Mouse (Mus musculus): ENCODE results near the gene Cyp2t4. TPM values are rescaled to one million over a fixed set of nuclear protein-coding genes. Genes with fewer than 3 reads are reported as not detected.

The Cyp2t4 gene
- polyA plus RNA-seq, 1 experiment = 0.02 TPM

DNA sequence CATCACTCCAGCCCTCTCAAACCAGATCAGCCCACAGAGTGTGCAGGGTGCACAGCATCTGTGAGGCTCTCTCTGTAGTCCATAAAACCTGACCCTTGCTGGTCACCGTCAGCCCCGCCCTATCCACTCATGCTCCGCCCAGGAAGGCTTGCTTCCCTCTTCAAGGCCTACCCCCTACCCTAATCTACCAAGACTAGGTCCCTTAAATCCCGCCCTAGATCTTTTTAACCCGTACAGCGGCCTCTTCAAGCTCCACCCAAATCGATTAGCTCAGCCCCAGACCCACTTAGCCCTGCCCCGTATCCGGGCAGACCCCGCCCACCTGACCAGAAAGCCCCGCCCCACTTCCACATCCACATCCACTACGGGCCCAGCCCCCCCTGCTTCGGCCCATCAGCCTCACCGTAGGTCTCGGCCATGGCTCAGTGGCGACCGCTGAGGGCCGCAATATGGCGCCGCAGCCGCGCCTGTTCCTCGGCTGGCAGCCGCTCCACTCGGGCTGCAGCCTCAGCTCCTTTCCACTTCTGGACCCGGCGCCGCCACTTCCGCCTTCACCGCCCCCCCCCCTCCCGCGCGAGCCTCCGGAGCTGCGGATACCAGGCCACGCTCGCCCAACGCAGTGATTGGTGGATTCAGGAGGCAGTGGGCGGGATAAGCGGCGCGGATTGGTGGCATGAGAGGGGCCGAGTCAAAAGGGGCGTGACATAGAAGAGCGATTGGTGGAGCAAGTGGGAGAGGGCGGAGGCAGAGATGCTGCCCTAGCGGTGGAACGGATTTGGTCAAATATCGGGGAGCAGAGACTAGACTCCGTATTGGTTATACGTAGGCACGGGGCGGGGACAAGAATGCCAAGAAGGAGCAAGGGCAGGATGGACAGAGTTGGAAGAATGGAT is 25.1 kb downstream of the Cyp2t4 start, which contains the start of gene Rab4b:
Gene Rab4b, minus strand, starts transcription at position 573 of the 893 bp plus-strand sequence.
- Histone ChIP-seq H3K79me2 (ENCODE audit: control insufficient read depth, insufficient read depth) (peaks cover 7% of the 10 kb centered on the region), H3K4me2 (ENCODE audit: low read depth) (peak within 1 kb of the TSS; percentile 82), H3ac (ENCODE audit: control insufficient read depth, insufficient read length) (peak within 1 kb of the TSS; percentile 7), H3K36me3 (ENCODE audit: control insufficient read depth, insufficient read depth) (peaks cover 5% of the 10 kb centered on the region), H3K4me3 (peak within 1 kb of the TSS; percentile 42), H3K27me3 (ENCODE audit: control insufficient read depth, insufficient read depth, insufficient read length) (no peaks in the 10 kb centered on the region)
- peak; percentile 54 for TF ChIP-seq SRF (IDR thresholded peaks at IDR 0.05; ENCODE audit: control insufficient read depth, insufficient read length, low read depth)
- no peak for TF ChIP-seq E2F4 (IDR thresholded peaks at IDR 0.05; ENCODE audit: insufficient read depth)
- no peak for TF ChIP-seq POLR2AphosphoS2 (IDR thresholded peaks at IDR 0.05; ENCODE audit: insufficient read length, low read depth)
- no peak for TF ChIP-seq REST (IDR thresholded peaks at IDR 0.05; ENCODE audit: insufficient read depth, insufficient read length)
- TF ChIP-seq CEBPB (IDR thresholded peaks at IDR 0.05; ENCODE audit: insufficient read depth, poor library complexity, severe bottlenecking) = no peak
- no peak for TF ChIP-seq MYOG (IDR thresholded peaks at IDR 0.05; ENCODE audit: control insufficient read depth in 1 of 3, insufficient read depth in 1 of 3, insufficient read length in 2 of 3, low read depth in 2 of 3)
- no peak for TF ChIP-seq MAX (IDR thresholded peaks at IDR 0.05; ENCODE audit: low read depth)
- TF ChIP-seq TCF3 (IDR thresholded peaks at IDR 0.05; ENCODE audit: insufficient read length, low read depth) = no peak
- TF ChIP-seq TCF12 (IDR thresholded peaks at IDR 0.05; ENCODE audit: insufficient read depth, poor library complexity, severe bottlenecking) = no peak
- peak; percentile 41 for TF ChIP-seq POLR2A (IDR thresholded peaks at IDR 0.05; ENCODE audit: insufficient read length, low read depth)
- TF ChIP-seq USF1 (IDR thresholded peaks at IDR 0.05; ENCODE audit: low read depth) = no peak
- no peak for TF ChIP-seq MYOD1 (IDR thresholded peaks at IDR 0.05; ENCODE audit: control insufficient read depth in 1 of 3, insufficient read length in 2 of 3, low read depth in 2 of 3)

GRCm38 (mm10) chr7:27179217-27179918 is 25.9 kb downstream of the Cyp2t4 start:
- peaks cover 5% of the 10 kb centered on the region for H3K36me3 ChIP-seq (ENCODE audit: control insufficient read depth, insufficient read depth)
- peak overlapping the region; percentile 74 for H3K4me2 ChIP-seq (ENCODE audit: low read depth)
- H3ac ChIP-seq (ENCODE audit: control insufficient read depth, insufficient read length) = peak overlapping the region; percentile 7
- peaks cover 7% of the 10 kb centered on the region for H3K79me2 ChIP-seq (ENCODE audit: control insufficient read depth, insufficient read depth)
- H3K4me3 ChIP-seq = peak overlapping the region; percentile 42
- TF ChIP-seq MAX (IDR thresholded peaks at IDR 0.05; ENCODE audit: low read depth) = no peak
- no peak for TF ChIP-seq SRF (IDR thresholded peaks at IDR 0.05; ENCODE audit: control insufficient read depth, insufficient read length, low read depth)
- no peak for TF ChIP-seq POLR2A (IDR thresholded peaks at IDR 0.05; ENCODE audit: insufficient read length, low read depth)
- TF ChIP-seq USF1 (IDR thresholded peaks at IDR 0.05; ENCODE audit: low read depth) = no peak
- TF ChIP-seq REST (IDR thresholded peaks at IDR 0.05; ENCODE audit: insufficient read depth, insufficient read length) = no peak
- TF ChIP-seq E2F4 (IDR thresholded peaks at IDR 0.05; ENCODE audit: insufficient read depth) = no peak
- TF ChIP-seq TCF3 (IDR thresholded peaks at IDR 0.05; ENCODE audit: insufficient read length, low read depth) = no peak
- no peak for TF ChIP-seq TCF12 (IDR thresholded peaks at IDR 0.05; ENCODE audit: insufficient read depth, poor library complexity, severe bottlenecking)
- TF ChIP-seq CEBPB (IDR thresholded peaks at IDR 0.05; ENCODE audit: insufficient read depth, poor library complexity, severe bottlenecking) = no peak
- no peaks in the 10 kb centered on the region for H3K27me3 ChIP-seq (ENCODE audit: control insufficient read depth, insufficient read depth, insufficient read length)

- H3ac ChIP-seq (ENCODE audit: control insufficient read depth, insufficient read length) = no peak overlapping the region
- peaks cover 7% of the 10 kb centered on the region for H3K79me2 ChIP-seq (ENCODE audit: control insufficient read depth, insufficient read depth)
- H3K36me3 ChIP-seq (ENCODE audit: control insufficient read depth, insufficient read depth) = peaks cover 8% of the 10 kb centered on the region
- H3K4me3 ChIP-seq = no peak overlapping the region
- H3K4me2 ChIP-seq (ENCODE audit: low read depth) = no peak overlapping the region
- TF ChIP-seq USF1 (IDR thresholded peaks at IDR 0.05; ENCODE audit: low read depth) (no peak), MYOD1 (IDR thresholded peaks at IDR 0.05; ENCODE audit: control insufficient read depth in 1 of 3, insufficient read length in 2 of 3, low read depth in 2 of 3) (no peak), CEBPB (IDR thresholded peaks at IDR 0.05; ENCODE audit: insufficient read depth, poor library complexity, severe bottlenecking) (no peak), REST (IDR thresholded peaks at IDR 0.05; ENCODE audit: insufficient read depth, insufficient read length) (no peak), TCF3 (IDR thresholded peaks at IDR 0.05; ENCODE audit: insufficient read length, low read depth) (no peak), POLR2AphosphoS2 (IDR thresholded peaks at IDR 0.05; ENCODE audit: insufficient read length, low read depth) (no peak), SRF (IDR thresholded peaks at IDR 0.05; ENCODE audit: control insufficient read depth, insufficient read length, low read depth) (no peak), MYOG (IDR thresholded peaks at IDR 0.05; ENCODE audit: control insufficient read depth in 1 of 3, insufficient read depth in 1 of 3, insufficient read length in 2 of 3, low read depth in 2 of 3) (no peak), E2F4 (IDR thresholded peaks at IDR 0.05; ENCODE audit: insufficient read depth) (no peak), POLR2A (IDR thresholded peaks at IDR 0.05; ENCODE audit: insufficient read length, low read depth) (no peak), TCF12 (IDR thresholded peaks at IDR 0.05; ENCODE audit: insufficient read depth, poor library complexity, severe bottlenecking) (no peak), MAX (IDR thresholded peaks at IDR 0.05; ENCODE audit: low read depth) (no peak)
- no peaks in the 10 kb centered on the region for H3K27me3 ChIP-seq (ENCODE audit: control insufficient read depth, insufficient read depth, insufficient read length)
Observed at GRCm38 (mm10) chr7:27180036-27180435, 26.5 kb downstream of the Cyp2t4 start.

DNA sequence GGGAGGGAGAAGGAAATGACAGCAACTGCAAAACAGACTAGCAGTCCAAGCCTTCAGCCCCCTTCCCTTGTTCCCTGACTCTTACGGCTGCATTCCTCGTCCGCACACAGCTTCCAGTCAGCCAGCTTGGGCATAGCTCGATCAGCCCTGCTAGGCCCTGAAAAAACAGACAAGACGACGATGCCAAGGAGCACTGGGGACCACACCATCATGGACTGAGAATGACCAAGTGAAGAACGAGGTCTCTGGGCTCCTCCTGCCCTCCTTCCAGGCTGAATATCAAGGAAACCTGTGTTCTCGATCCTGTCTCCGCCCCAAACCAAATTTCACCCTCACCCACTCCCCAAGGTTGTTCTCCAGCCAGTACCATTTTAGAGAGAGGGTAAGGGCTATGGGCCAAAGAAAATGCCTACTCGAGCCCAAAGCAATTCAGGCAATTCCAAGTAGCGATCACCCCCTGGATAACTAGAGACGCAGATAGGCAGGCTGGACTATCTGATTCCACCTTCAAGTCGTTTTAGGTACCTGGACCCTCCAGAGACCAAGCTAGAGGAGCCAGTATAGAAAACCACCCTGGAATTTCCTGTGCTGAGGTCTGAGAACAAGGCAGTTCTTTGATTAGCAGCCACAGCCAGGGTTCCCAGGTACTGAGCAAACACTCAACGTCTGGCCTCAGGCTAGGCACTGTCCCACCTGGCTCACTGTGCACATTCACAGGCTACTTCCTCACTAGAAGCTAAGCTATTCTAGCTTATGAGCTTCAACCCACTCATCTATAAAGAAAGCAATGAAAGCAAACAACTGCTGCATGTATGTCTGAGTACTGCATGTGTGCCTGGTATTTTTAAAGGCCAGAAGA is 27.6 kb downstream of the Cyp2t4 start, which contains the start of the genes Gm21983 and Mia:
Gene Gm21983, minus strand, starts transcription at position 250 of the 859 bp plus-strand sequence.
Gene Mia, minus strand, starts transcription at position 321 of the 859 bp plus-strand sequence.
- H3K4me3 ChIP-seq = no peak within 1 kb of the TSS
- no peaks in the 10 kb centered on the region for H3K27me3 ChIP-seq (ENCODE audit: control insufficient read depth, insufficient read depth, insufficient read length)
- H3K4me2 ChIP-seq (ENCODE audit: low read depth) = no peak within 1 kb of the TSS
- H3K36me3 ChIP-seq (ENCODE audit: control insufficient read depth, insufficient read depth) = peaks cover 4% of the 10 kb centered on the region
- H3K79me2 ChIP-seq (ENCODE audit: control insufficient read depth, insufficient read depth) = peaks cover 7% of the 10 kb centered on the region
- no peak within 1 kb of the TSS for H3ac ChIP-seq (ENCODE audit: control insufficient read depth, insufficient read length)
- TF ChIP-seq SRF (IDR thresholded peaks at IDR 0.05; ENCODE audit: control insufficient read depth, insufficient read length, low read depth) (no peak), MYOD1 (IDR thresholded peaks at IDR 0.05; ENCODE audit: control insufficient read depth in 1 of 3, insufficient read length in 2 of 3, low read depth in 2 of 3) (no peak), TCF12 (IDR thresholded peaks at IDR 0.05; ENCODE audit: insufficient read depth, poor library complexity, severe bottlenecking) (no peak), E2F4 (IDR thresholded peaks at IDR 0.05; ENCODE audit: insufficient read depth) (no peak), POLR2AphosphoS2 (IDR thresholded peaks at IDR 0.05; ENCODE audit: insufficient read length, low read depth) (no peak), TCF3 (IDR thresholded peaks at IDR 0.05; ENCODE audit: insufficient read length, low read depth) (no peak), USF1 (IDR thresholded peaks at IDR 0.05; ENCODE audit: low read depth) (no peak), MAX (IDR thresholded peaks at IDR 0.05; ENCODE audit: low read depth) (no peak), CEBPB (IDR thresholded peaks at IDR 0.05; ENCODE audit: insufficient read depth, poor library complexity, severe bottlenecking) (no peak), MYOG (IDR thresholded peaks at IDR 0.05; ENCODE audit: control insufficient read depth in 1 of 3, insufficient read depth in 1 of 3, insufficient read length in 2 of 3, low read depth in 2 of 3) (no peak), REST (IDR thresholded peaks at IDR 0.05; ENCODE audit: insufficient read depth, insufficient read length) (no peak), POLR2A (IDR thresholded peaks at IDR 0.05; ENCODE audit: insufficient read length, low read depth) (no peak)

Measured in myocyte (in vitro differentiated cells).